Mouse (Mus musculus) heart, postnatal 0 days (tissue): ENCODE data around the gene Gpr108.

ENCODE experiments used
- CTCF ChIP-seq: IDR thresholded peaks from 2 replicates; pipeline ENCODE4 v1.5.1; 2016; ENCODE audit warnings: antibody characterized with exemption, control low read depth, low read depth
- EP300 ChIP-seq: IDR thresholded peaks from 2 replicates; pipeline ENCODE4 v1.6.1; 2016; ENCODE audit warnings: antibody characterized with exemption, low read depth

DNA sequence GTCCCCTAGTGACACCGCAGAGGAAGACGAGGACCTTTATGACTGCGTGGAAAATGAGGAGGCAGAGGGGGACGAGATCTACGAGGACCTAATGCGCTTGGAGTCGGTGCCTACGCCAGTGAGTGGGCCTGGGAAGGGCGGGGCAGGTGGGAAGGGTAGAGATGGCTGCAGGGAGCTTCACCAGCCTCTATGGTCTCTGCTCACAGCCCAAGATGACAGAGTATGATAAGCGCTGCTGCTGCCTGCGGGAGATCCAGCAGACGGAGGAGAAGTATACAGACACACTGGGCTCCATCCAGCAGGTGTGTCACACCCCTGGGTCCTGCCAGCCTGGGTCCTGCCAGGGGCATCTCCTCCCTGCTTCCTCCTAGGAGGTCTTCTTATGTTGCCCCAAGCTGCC lies 48.8 kb upstream of the Gpr108 start:
- TF ChIP-seq CTCF (no peak), EP300 (no peak)
